Mouse (Mus musculus): Measurements from ENCODE around the gene Nr1d2. TPM values are rescaled to one million over a fixed set of nuclear protein-coding genes. Genes with fewer than 3 reads are reported as not detected.
"Not testable (repeated sequence)": the region's sequence is repeated elsewhere in the genome, so short reads cannot be mapped to it uniquely, and the experiment has no call there.

The Nr1d2 gene
- polyA plus RNA-seq (2012; ENCODE audit: insufficient read depth, insufficient read length, missing spikeins) = 44.7 and 47.6 TPM in 2 replicates

DNA sequence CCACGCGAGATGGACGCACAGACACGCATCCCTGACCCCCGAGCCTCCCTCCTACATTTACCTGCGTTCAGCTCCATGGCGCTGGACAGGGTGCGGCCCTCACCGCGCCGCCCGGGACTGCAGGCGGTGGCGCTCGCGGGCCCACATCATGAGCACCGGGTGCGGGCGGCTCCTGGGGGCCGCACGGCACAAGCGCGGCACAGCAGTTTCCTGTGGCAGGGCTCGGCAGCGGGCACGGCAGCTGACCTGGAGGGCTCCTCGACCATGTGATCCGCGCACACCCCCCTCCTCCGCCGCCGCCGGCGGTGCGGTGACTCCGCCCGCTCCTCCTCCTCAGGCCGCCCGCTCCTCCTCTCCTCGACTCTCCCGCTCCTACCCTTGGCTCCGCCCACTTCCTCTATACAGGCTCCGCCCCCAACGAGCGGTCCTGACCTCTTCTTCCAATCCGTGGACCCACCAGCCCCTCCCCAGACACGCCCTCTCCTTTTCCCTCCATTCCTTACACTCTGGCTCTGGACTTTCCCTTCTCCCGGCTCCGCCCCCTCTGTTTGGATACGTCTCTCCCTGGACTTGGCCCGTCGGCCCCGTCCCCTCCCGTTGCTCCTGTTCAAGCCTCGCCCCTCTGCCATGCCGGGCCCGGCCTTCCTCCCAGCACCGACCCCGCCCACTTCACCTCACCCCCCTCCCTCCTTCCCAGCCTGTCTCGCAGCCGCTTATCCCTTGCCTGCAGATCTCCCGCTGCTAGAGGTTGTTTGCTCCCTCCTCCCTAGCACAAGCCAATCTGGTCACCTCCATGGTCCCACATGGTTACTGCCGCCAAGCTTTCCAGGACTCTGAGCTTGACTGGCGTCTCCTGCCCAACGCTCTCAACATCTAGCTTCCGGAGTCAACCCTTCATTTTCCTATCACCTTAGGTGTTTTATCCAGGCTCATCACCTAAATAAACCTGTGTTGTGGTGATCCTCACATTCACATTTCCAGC, at the start of gene Nr1d2:
Gene Nr1d2 (minus strand): TSS at position 378 of the 982 bp plus-strand sequence.
- peaks cover 13% of the 10 kb centered on the region for H3K4me1 ChIP-seq (ENCODE audit: control insufficient read depth, insufficient read depth, low read length)
- H3K4me3 ChIP-seq (ENCODE audit: insufficient read depth, low read length) = peak within 1 kb of the TSS; percentile 89
- peak within 1 kb of the TSS; percentile 77 for H3K27ac ChIP-seq (ENCODE audit: insufficient read depth, low read depth, low read length)
- no peak for TF ChIP-seq POLR2A (IDR thresholded peaks at IDR 0.05; ENCODE audit: borderline replicate concordance, low read depth, low read length)

DNA sequence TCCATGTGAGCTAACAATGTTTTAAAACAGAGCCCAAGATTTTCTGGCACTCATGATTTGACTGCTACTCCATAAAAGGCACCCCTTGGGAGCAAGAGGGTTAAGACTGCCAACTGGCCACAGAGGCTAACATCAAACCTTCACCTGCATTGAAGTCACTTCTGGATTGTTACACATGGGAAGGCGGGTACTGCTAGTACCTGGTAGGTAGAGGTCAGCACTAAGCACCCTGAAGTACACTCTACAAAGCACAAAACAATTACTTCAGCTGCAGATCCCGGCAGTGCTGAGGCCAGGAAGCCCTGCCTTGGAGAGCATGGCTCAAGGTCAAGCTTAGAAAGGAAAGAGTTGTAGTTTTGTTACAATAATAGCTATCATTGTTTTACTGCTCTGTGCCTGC, 48.5 kb upstream of the Nr1d2 start:
- TF ChIP-seq POLR2A (IDR thresholded peaks at IDR 0.05; ENCODE audit: borderline replicate concordance, low read depth, low read length) = no peak
- no peak for TF ChIP-seq CTCF (IDR thresholded peaks at IDR 0.05; ENCODE audit: low read depth, low read length)
- H3K4me1 ChIP-seq (ENCODE audit: control insufficient read depth, insufficient read depth, low read length) = peaks cover 7% of the 10 kb centered on the region
- H3K4me3 ChIP-seq (ENCODE audit: insufficient read depth, low read length) = no peak overlapping the region
- H3K27ac ChIP-seq (ENCODE audit: insufficient read depth, low read depth, low read length) = no peak overlapping the region

DNA sequence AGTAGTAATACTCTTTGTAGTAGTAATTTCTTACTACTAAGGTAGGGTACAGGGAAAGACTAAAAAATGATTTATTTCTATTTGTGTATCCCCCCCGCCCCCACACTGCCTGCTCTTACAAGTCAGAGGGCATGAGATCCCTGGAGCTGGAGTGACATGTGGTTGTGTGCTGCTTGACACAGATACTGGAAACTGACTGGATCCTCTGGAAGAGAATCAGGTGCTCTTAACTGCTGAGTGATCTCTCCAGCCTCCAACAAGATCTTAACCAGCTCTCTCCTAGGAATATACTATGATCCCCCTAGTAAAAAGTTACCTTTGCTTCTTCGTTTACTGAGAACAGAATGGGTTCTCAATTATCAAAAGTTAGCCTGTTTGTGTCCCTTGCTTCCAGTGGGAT, 47.5 kb upstream of the Nr1d2 start:
- no peak overlapping the region for H3K27ac ChIP-seq (ENCODE audit: insufficient read depth, low read depth, low read length)
- H3K4me3 ChIP-seq (ENCODE audit: insufficient read depth, low read length) = no peak overlapping the region
- TF ChIP-seq POLR2A (IDR thresholded peaks at IDR 0.05; ENCODE audit: borderline replicate concordance, low read depth, low read length) = no peak
- no peak for TF ChIP-seq CTCF (IDR thresholded peaks at IDR 0.05; ENCODE audit: low read depth, low read length)
- H3K4me1 ChIP-seq (ENCODE audit: control insufficient read depth, insufficient read depth, low read length) = peaks cover 7% of the 10 kb centered on the region

DNA sequence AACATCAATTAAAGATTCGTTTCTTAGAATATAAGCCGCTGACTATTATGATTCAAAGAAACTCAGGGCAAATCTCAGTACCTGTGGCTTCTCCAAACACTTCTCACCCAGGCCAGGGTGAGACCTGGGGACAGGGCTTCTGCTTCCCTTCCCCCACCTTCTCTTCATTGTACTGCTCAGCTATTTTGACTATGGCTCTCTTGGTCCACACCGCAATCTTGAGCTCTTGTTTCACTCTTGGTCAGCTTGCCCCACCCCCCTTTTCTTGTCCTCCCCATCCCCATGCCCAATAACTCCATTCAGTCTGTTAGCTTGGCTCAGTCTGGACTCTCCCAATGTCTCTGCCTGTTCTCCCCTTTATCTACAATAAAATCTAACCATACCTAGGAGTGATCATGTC, 46.5 kb upstream of the Nr1d2 start:
- Histone ChIP-seq H3K4me3 (ENCODE audit: insufficient read depth, low read length) (no peak overlapping the region), H3K4me1 (ENCODE audit: control insufficient read depth, insufficient read depth, low read length) (peaks cover 7% of the 10 kb centered on the region), H3K27ac (ENCODE audit: insufficient read depth, low read depth, low read length) (no peak overlapping the region)
- TF ChIP-seq POLR2A (IDR thresholded peaks at IDR 0.05; ENCODE audit: borderline replicate concordance, low read depth, low read length) (no peak), CTCF (IDR thresholded peaks at IDR 0.05; ENCODE audit: low read depth, low read length) (no peak)

DNA sequence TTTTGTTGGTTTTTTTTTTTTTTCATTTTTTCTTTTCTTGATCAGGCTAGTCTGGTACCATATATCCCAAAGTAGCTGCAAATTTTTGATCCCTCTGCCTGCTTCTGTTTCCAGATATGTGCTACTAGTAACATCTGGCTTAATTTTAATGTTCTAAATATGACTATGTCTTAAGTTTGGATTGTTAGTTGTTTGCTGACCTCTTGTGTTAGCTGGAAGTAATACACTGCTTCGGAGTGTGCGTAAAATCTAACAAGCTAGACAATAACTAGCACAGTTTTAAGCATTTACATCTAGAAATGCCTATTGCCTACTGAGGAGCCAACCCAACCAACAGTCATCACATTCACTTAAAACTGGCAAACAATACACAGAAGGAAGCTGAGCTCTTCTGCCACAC, 45.7 kb upstream of the Nr1d2 start:
- Histone ChIP-seq H3K4me1 (ENCODE audit: control insufficient read depth, insufficient read depth, low read length) (peaks cover 3% of the 10 kb centered on the region; the same call in 1 of the 2 replicates), H3K4me3 (ENCODE audit: insufficient read depth, low read length) (no peak overlapping the region), H3K27ac (ENCODE audit: insufficient read depth, low read depth, low read length) (no peak overlapping the region)
- no peak for TF ChIP-seq CTCF (IDR thresholded peaks at IDR 0.05; ENCODE audit: low read depth, low read length)
- no peak for TF ChIP-seq POLR2A (IDR thresholded peaks at IDR 0.05; ENCODE audit: borderline replicate concordance, low read depth, low read length)

DNA sequence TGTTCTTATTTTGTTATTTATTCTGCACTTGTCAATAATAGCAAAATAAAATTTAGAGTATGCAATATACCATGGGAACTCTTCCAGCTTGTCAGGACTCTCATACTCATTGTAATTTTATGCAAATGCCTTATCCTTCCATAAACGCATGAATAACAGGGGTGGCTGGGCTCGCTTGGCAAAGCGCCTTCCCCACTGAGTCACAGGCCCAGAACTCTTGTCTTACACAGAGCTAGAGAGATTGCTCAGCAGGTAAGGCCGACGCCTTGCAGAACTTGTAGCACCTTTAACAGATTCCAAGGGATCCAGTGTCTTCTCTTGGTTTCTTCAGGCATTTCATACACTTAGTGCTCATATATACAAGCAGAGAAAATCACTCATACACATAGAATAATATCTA, 41.4 kb upstream of the Nr1d2 start:
- Histone ChIP-seq H3K27ac (ENCODE audit: insufficient read depth, low read depth, low read length) (no peak overlapping the region), H3K4me1 (ENCODE audit: control insufficient read depth, insufficient read depth, low read length) (no peaks in the 10 kb centered on the region), H3K4me3 (ENCODE audit: insufficient read depth, low read length) (no peak overlapping the region)
- TF ChIP-seq POLR2A (IDR thresholded peaks at IDR 0.05; ENCODE audit: borderline replicate concordance, low read depth, low read length) (no peak), CTCF (IDR thresholded peaks at IDR 0.05; ENCODE audit: low read depth, low read length) (no peak)

DNA sequence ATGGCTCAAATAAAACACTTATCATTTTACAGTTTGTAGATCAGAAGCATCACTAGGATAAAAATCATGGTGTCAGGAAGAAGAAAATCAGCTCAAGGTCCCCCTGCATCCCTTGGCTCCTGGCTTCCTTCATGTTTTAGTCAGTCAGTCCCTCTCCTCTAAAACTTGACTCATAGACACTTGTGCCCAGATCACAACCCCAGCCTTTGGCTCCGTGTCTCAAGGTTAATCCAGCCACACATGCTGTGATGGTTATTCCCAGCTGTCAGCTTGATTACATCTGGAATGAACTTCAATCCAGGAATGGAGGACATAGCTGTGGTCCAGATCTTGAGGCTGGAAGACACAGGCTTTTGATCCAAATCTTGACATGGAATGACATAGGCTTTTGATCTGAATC, 35.6 kb upstream of the Nr1d2 start:
- H3K4me3 ChIP-seq (ENCODE audit: insufficient read depth, low read length) = no peak overlapping the region
- H3K4me1 ChIP-seq (ENCODE audit: control insufficient read depth, insufficient read depth, low read length) = peaks cover 2% of the 10 kb centered on the region; the same call in 1 of the 2 replicates
- no peak overlapping the region for H3K27ac ChIP-seq (ENCODE audit: insufficient read depth, low read depth, low read length)
- TF ChIP-seq POLR2A (IDR thresholded peaks at IDR 0.05; ENCODE audit: borderline replicate concordance, low read depth, low read length) (no peak), CTCF (IDR thresholded peaks at IDR 0.05; ENCODE audit: low read depth, low read length) (no peak)

DNA sequence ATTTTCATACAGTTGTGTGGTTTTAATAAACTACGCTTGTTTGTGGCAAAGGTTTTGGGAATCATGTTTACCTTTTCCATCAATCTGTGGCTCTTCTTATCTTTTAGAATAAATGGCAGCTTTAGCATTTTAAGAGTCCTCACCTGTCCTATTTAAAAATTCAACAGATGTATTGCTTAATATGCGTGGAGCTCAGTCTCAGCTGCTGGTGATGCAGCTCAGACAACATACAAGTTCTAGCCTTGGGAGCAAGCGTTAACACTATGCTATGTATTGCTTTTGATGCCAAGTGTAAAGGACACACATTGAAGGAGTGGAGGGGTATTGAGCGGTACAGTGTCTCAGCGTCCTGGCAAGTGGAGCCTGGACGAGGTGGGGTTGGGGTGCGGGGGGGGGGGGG, 32.7 kb upstream of the Nr1d2 start:
- Histone ChIP-seq H3K4me1 (ENCODE audit: control insufficient read depth, insufficient read depth, low read length) (peaks cover 5% of the 10 kb centered on the region; the same call in 1 of the 2 replicates), H3K4me3 (ENCODE audit: insufficient read depth, low read length) (peak overlapping the region; percentile 91), H3K27ac (ENCODE audit: insufficient read depth, low read depth, low read length) (no peak overlapping the region)
- TF ChIP-seq POLR2A (IDR thresholded peaks at IDR 0.05; ENCODE audit: borderline replicate concordance, low read depth, low read length) = no peak
- no peak for TF ChIP-seq CTCF (IDR thresholded peaks at IDR 0.05; ENCODE audit: low read depth, low read length)

DNA sequence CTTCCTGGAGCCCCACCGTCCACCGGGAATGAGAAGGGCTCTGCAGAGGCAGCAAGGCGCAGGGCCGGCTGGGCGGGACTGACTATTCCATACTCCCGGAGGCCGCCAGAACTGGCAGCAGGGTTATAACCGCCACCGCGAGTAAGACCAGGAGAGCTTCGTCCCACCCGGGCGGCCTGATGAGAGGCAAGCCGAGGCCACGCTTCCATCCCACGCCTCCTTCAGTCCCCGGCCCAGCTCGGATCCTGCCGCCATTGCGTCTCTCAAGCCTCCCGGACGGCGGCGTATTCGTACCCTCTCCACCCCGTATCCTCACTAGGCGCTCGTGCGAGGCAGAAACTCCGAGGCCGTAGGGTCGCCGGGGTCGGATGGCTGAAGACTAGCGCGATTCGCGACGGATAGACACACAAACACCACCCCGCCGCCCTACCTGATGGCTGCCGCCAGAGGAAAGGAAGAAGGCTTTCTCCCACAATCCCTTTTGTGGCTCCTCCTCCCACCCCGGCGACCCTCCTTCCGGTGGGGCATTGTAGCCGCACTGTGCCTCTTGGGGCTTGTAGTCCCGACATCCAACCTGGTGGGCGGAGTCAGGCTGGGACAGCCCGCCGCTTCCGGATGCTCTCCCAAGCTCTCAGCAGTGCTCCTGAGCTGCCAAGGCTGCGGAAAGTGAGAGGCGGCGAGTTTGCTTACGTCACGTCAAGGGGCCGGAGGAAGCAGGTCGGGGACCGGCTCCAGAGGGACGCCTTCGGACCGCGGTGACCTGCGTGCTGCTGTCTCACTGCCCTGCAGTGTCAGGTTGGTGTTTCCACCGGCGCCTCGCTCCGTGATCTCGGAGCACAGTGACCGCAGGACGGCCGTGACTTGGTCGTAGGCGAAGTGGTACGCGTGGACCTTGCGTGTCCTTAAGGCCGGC, 31.9 kb upstream of the Nr1d2 start, which contains the start of the genes Nkiras1 and Rpl15:
Gene Nkiras1 (plus strand): TSS at position 608 of the 913 bp plus-strand sequence.
Gene Rpl15 (minus strand): TSS at position 863 of the 913 bp plus-strand sequence.
- peak within 1 kb of the TSS; percentile 91 for H3K4me3 ChIP-seq (ENCODE audit: insufficient read depth, low read length)
- H3K27ac ChIP-seq (ENCODE audit: insufficient read depth, low read depth, low read length) = peak within 1 kb of the TSS; percentile 59
- H3K4me1 ChIP-seq (ENCODE audit: control insufficient read depth, insufficient read depth, low read length) = peaks cover 5% of the 10 kb centered on the region; the same call in 1 of the 2 replicates
- TF ChIP-seq CTCF (IDR thresholded peaks at IDR 0.05; ENCODE audit: low read depth, low read length) (no peak), POLR2A (IDR thresholded peaks at IDR 0.05; ENCODE audit: borderline replicate concordance, low read depth, low read length) (peak; percentile 84)

DNA sequence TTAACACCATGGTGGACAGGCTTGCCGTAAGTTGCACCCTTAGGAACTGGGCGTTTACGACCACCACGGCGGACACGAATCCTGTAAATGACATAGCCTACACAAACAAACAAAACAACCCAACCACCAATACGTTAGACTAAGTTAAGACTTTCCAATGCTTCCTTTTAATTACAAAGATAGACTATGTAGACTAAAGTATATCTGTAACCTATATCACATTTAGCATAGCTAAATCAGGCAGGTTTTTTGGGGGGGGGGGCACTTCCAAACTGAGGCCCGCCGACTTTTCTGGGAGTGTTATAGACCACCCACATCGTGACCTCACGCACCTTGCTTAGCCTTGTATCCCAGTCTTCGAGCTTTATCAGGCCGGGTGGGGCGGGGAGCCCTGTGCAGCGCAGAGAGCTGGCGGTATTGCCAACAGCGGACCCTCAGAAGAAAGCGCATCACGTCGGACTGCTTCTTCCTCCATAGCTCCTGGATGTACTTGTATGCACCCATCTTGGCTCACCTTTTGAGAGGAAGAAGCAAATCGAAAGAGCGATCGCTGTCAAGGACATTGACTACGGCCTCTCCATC, 31.1 kb upstream of the Nr1d2 start:
- Histone ChIP-seq H3K4me3 (ENCODE audit: insufficient read depth, low read length) (peak overlapping the region; percentile 74), H3K27ac (ENCODE audit: insufficient read depth, low read depth, low read length) (peak overlapping the region; percentile 59)
- not testable (repeated sequence) for H3K4me1 ChIP-seq (ENCODE audit: control insufficient read depth, insufficient read depth, low read length)
